Mouse (Mus musculus): Measurements from ENCODE around the gene Rnf126. TPM values are rescaled to one million over a fixed set of nuclear protein-coding genes. Genes with fewer than 3 reads are reported as not detected.

The Rnf126 gene
- total RNA-seq, 2 experiments from 2014 or later: 90.7 to 95.8 TPM

GRCm38 (mm10) chr10:79743650-79744365 is 22.9 kb downstream of the Rnf126 start:
- intact Hi-C loops (cut with DNase I): no loop called here
- no peak for DNase-seq (ENCODE audit: extremely low spot score in 1 of 2, low spot score in 2 of 2)

GRCm38 (mm10) chr10:79743161-79743560 is 23.6 kb downstream of the Rnf126 start:
- intact Hi-C loops (cut with DNase I): no loop called here
- no peak for DNase-seq (ENCODE audit: extremely low spot score in 1 of 2, low spot score in 2 of 2)

GRCm38 (mm10) chr10:79740863-79741262 is 25.9 kb downstream of the Rnf126 start:
- intact Hi-C loops (cut with DNase I): no loop called here

GRCm38 (mm10) chr10:79739234-79739633 is 27.5 kb downstream of the Rnf126 start:
- intact Hi-C loops (cut with DNase I): no loop called here
- no peak for DNase-seq (ENCODE audit: extremely low spot score in 1 of 2, low spot score in 2 of 2)

More at GRCm38 (mm10) chr10:79740863-79741262, 25.9 kb downstream of the Rnf126 start:
- DNase-seq (ENCODE audit: extremely low spot score in 1 of 2, low spot score in 2 of 2): no peak

- DNase-seq (ENCODE audit: extremely low spot score in 1 of 2, low spot score in 2 of 2): peak in 1 of 2 experiments; percentile 37
- intact Hi-C loops (cut with DNase I): no loop called here
Measured at GRCm38 (mm10) chr10:79738259-79738658, 28.5 kb downstream of the Rnf126 start.

- intact Hi-C loops (cut with DNase I): no loop called here
- no peak for DNase-seq (ENCODE audit: extremely low spot score in 1 of 2, low spot score in 2 of 2)
Measured at GRCm38 (mm10) chr10:79736706-79737105, 30.0 kb downstream of the Rnf126 start.

- intact Hi-C loops (cut with DNase I): no loop called here
- peak in 1 of 2 experiments; percentile 42 for DNase-seq (ENCODE audit: extremely low spot score in 1 of 2, low spot score in 2 of 2)
Measured at GRCm38 (mm10) chr10:79735361-79735760, 31.4 kb downstream of the Rnf126 start.

GRCm38 (mm10) chr10:79733847-79734246 is 32.9 kb downstream of the Rnf126 start:
- intact Hi-C loops (cut with DNase I): no loop called here
- no peak for DNase-seq (ENCODE audit: extremely low spot score in 1 of 2, low spot score in 2 of 2)

- intact Hi-C loops (cut with DNase I): no loop called here
- no peak for DNase-seq (ENCODE audit: extremely low spot score in 1 of 2, low spot score in 2 of 2)
Measured at GRCm38 (mm10) chr10:79732500-79732899, 34.3 kb downstream of the Rnf126 start.

GRCm38 (mm10) chr10:79729357-79729965 is 37.3 kb downstream of the Rnf126 start:
- DNase-seq (ENCODE audit: extremely low spot score in 1 of 2, low spot score in 2 of 2): peak in 1 of 2 experiments; percentile 75

GRCm38 (mm10) chr10:79728323-79729249 is 38.2 kb downstream of the Rnf126 start:
- intact Hi-C loops (cut with DNase I): no loop called here
- peak in 1 of 2 experiments; percentile 68 for DNase-seq (ENCODE audit: extremely low spot score in 1 of 2, low spot score in 2 of 2)

More at GRCm38 (mm10) chr10:79729357-79729965, 37.3 kb downstream of the Rnf126 start:
- intact Hi-C loops (cut with DNase I): no loop called here

- intact Hi-C loops (cut with DNase I): no loop called here
- DNase-seq (ENCODE audit: extremely low spot score in 1 of 2, low spot score in 2 of 2): peak in 1 of 2 experiments; percentile 65
Measured at GRCm38 (mm10) chr10:79726090-79726489, 40.7 kb downstream of the Rnf126 start.

- DNase-seq (ENCODE audit: extremely low spot score in 1 of 2, low spot score in 2 of 2): no peak
- intact Hi-C loops (cut with DNase I): no loop called here
Measured at GRCm38 (mm10) chr10:79723692-79724091, 43.1 kb downstream of the Rnf126 start.

- no peak for DNase-seq (ENCODE audit: extremely low spot score in 1 of 2, low spot score in 2 of 2)
- intact Hi-C loops (cut with DNase I): no loop called here
Measured at GRCm38 (mm10) chr10:79723047-79723446, 43.7 kb downstream of the Rnf126 start.

- intact Hi-C loops (cut with DNase I): no loop called here
- DNase-seq (ENCODE audit: extremely low spot score in 1 of 2, low spot score in 2 of 2): no peak
Measured at GRCm38 (mm10) chr10:79721089-79721488, 45.7 kb downstream of the Rnf126 start.

- intact Hi-C loops (cut with DNase I): no loop called here
- DNase-seq (ENCODE audit: extremely low spot score in 1 of 2, low spot score in 2 of 2): peak in 1 of 2 experiments; percentile 71
Measured at GRCm38 (mm10) chr10:79717640-79718357, 49.0 kb downstream of the Rnf126 start.

- intact Hi-C loops (cut with DNase I): no loop called here
- peak in 1 of 2 experiments; percentile 81 for DNase-seq (ENCODE audit: extremely low spot score in 1 of 2, low spot score in 2 of 2)
Measured at GRCm38 (mm10) chr10:79716988-79717355, 49.8 kb downstream of the Rnf126 start.

- intact Hi-C loops (cut with DNase I): no loop called here
- DNase-seq (ENCODE audit: extremely low spot score in 1 of 2, low spot score in 2 of 2): peak in 1 of 2 experiments; percentile 72
Measured at GRCm38 (mm10) chr10:79716254-79716987, 50.3 kb downstream of the Rnf126 start, which contains the start of gene Hcn2. Hcn2 (plus strand) TSS chr10:79716634.
